Mouse (Mus musculus) heart, embryonic 16.5 days (tissue): ENCODE results near the gene Sh3rf3. TPM values are rescaled to one million over a fixed set of nuclear protein-coding genes. Genes with fewer than 3 reads are reported as not detected.

Experiments used
- ATAC-seq: fragments of 200-750 bp; cut with Nextera tagmentation; replicated peaks from 2 replicates; pipeline ENCODE4 v1.8.0; 2017; ENCODE audit warnings: moderate number of reproducible peaks; ENCODE audit not compliant: insufficient read depth, low FRiP score; ENCODE audit errors: extremely low read depth
- H3K27ac ChIP-seq: fragments of 300-500 bp; sonication (generic); 2 replicates; pipeline ENCODE4 v1.5.1; 2014; ENCODE audit warnings: mild to moderate bottlenecking, low read length, control low read depth, moderate library complexity
- H3K27me3 ChIP-seq: fragments of 300-500 bp; sonication (generic); 2 replicates; pipeline ENCODE4 v1.6.1; 2014; ENCODE audit warnings: low read length, mixed read lengths; ENCODE audit not compliant: control insufficient read depth, insufficient read depth
- H3K36me3 ChIP-seq: fragments of 300-500 bp; sonication (generic); 2 replicates; pipeline ENCODE4 v1.6.1; 2014; ENCODE audit not compliant: control insufficient read depth, insufficient read depth
- H3K4me1 ChIP-seq: fragments of 300-500 bp; sonication (generic); 2 replicates; pipeline ENCODE4 v1.6.1; 2014; ENCODE audit warnings: low read length, mixed read lengths; ENCODE audit not compliant: control insufficient read depth, insufficient read depth
- H3K4me2 ChIP-seq: fragments of 300-500 bp; sonication (generic); 2 replicates; pipeline ENCODE4 v1.6.1; 2014; ENCODE audit warnings: low read depth, mild to moderate bottlenecking, control low read depth, low read length
- H3K4me3 ChIP-seq: fragments of 300-500 bp; sonication (generic); 2 replicates; pipeline ENCODE4 v1.5.1; 2014; ENCODE audit warnings: mild to moderate bottlenecking, control low read depth, low read length
- H3K9ac ChIP-seq: fragments of 300-500 bp; sonication (generic); 2 replicates; pipeline ENCODE4 v1.6.1; 2014; ENCODE audit warnings: low read length, control low read depth
- H3K9me3 ChIP-seq: fragments of 300-500 bp; sonication (generic); replicated peaks from 2 replicates; pipeline ENCODE4 v1.6.1; 2016; ENCODE audit warnings: low read length; ENCODE audit not compliant: control insufficient read depth
- WGBS: fragments of 180-500 bp; shearing (Covaris S2); extraction: QIAGEN DNeasy Blood & Tissue Kit; methylation state at CpG from one replicate; pipeline ENCODE4 v1.1.7; 2014; 5-methylcytosine and 5-hydroxymethylcytosine counted together
- microRNA-seq: library from miRNA; unstranded; fragments of <30 nt; microRNA quantifications from one replicate; pipeline ENCODE4, GENCODE M21; 2017
- polyA plus RNA-seq: library from polyadenylated mRNA; unstranded; fragments of >200 nt; fragmentation: Nextera tagmentation; extraction: Ambion mirVana; gene quantifications from 2 replicates; pipeline ENCODE4 v1.2.1, GENCODE M21; 2015

Sh3rf3 gene
- polyA plus RNA-seq, 1 experiment from 2014 or later: 0.95 TPM

GRCm38 (mm10) chr10:59162185-59162897 lies 349.2 kb downstream of the Sh3rf3 start:
- Histone ChIP-seq H3K27ac (no peak overlapping the region), H3K4me3 (no peak overlapping the region), H3K27me3 (no peaks in the 10 kb centered on the region), H3K9ac (no peak overlapping the region), H3K4me2 (no peak overlapping the region), H3K4me1 (no peaks in the 10 kb centered on the region), H3K36me3 (no peaks in the 10 kb centered on the region), H3K9me3 (no peaks in the 10 kb centered on the region)
- no peak for ATAC-seq
- 38% methylated on average over 4 of the region's 4 CpGs for WGBS

- Histone ChIP-seq H3K27ac (no peak overlapping the region), H3K9ac (no peak overlapping the region), H3K27me3 (no peaks in the 10 kb centered on the region), H3K36me3 (no peaks in the 10 kb centered on the region), H3K4me2 (no peak overlapping the region), H3K4me1 (no peaks in the 10 kb centered on the region), H3K9me3 (no peaks in the 10 kb centered on the region), H3K4me3 (no peak overlapping the region)
- ATAC-seq: no peak
- 68% methylated on average over 14 of the region's 14 CpGs for WGBS
Observed at GRCm38 (mm10) chr10:59166104-59166944, 353.2 kb downstream of the Sh3rf3 start.

GRCm38 (mm10) chr10:59171042-59171441 lies 357.9 kb downstream of the Sh3rf3 start:
- Histone ChIP-seq H3K4me2 (no peak overlapping the region), H3K4me3 (no peak overlapping the region), H3K4me1 (no peaks in the 10 kb centered on the region), H3K36me3 (no peaks in the 10 kb centered on the region), H3K27me3 (no peaks in the 10 kb centered on the region), H3K27ac (no peak overlapping the region), H3K9ac (no peak overlapping the region), H3K9me3 (no peaks in the 10 kb centered on the region)
- 72% methylated on average over 3 of the region's 3 CpGs for WGBS
- ATAC-seq: no peak

- no peaks in the 10 kb centered on the region for H3K4me1 ChIP-seq
- no peak overlapping the region for H3K9ac ChIP-seq
- no peak for ATAC-seq
- no peaks in the 10 kb centered on the region for H3K27me3 ChIP-seq
- peaks cover 3% of the 10 kb centered on the region; the same call in 1 of the 2 replicates for H3K36me3 ChIP-seq
- H3K4me3 ChIP-seq: no peak overlapping the region
- H3K27ac ChIP-seq: no peak overlapping the region
- H3K4me2 ChIP-seq: no peak overlapping the region
- H3K9me3 ChIP-seq: no peaks in the 10 kb centered on the region
- 81% methylated on average over 1 of the region's 1 CpGs for WGBS
Observed at GRCm38 (mm10) chr10:59172539-59172938, 359.4 kb downstream of the Sh3rf3 start.

DNA sequence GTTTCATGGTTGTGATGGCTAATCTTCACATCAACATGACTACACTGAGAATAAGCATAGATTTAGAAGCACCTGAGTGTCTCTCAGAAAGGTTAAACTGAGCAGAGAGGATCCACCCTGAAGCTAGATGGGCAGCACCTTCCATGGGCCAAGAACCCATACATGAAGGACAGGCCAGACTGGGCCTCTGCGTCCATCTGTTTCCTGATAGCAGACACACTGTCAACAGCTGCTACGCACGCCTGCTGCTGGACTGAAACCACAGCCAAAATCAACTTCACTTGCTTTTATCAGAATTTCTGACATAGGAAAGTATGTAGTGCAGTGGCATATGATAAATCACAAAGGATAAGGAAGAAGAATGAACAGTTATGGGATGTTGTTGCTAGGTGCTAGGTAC lies 366.5 kb downstream of the Sh3rf3 start:
- no peaks in the 10 kb centered on the region for H3K27me3 ChIP-seq
- H3K9me3 ChIP-seq: no peaks in the 10 kb centered on the region
- no peak overlapping the region for H3K9ac ChIP-seq
- no peak overlapping the region for H3K4me2 ChIP-seq
- peaks cover 5% of the 10 kb centered on the region; the same call in 1 of the 2 replicates for H3K36me3 ChIP-seq
- no peaks in the 10 kb centered on the region for H3K4me1 ChIP-seq
- WGBS: 28% methylated on average over 3 of the region's 3 CpGs
- H3K4me3 ChIP-seq: no peak overlapping the region
- H3K27ac ChIP-seq: no peak overlapping the region
- ATAC-seq: no peak

DNA sequence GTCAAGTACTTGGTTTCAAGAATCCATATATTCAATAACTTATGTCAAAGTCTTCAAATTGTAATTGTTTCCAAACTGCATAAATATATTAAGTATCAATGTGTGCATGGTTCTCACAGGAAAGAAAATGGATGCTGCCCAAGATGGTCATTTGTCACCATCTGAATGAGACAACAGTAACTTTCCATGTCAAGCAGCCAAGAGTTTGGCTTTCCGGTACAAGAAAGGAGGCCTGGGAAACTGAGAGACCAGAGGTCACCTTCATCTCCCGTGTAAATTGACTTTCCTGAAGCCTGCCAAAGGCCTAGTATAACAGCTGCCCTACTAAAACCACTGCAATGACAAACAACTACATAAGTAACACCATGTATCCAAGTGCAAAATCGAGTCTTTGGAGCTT lies 369.1 kb downstream of the Sh3rf3 start:
- no peaks in the 10 kb centered on the region for H3K27me3 ChIP-seq
- no peaks in the 10 kb centered on the region for H3K9me3 ChIP-seq
- H3K4me2 ChIP-seq: no peak overlapping the region
- no peak for ATAC-seq
- 0 out of 2 replicates have a peak, but pooled peaks cover 3% of the 10 kb centered on the region for H3K36me3 ChIP-seq
- H3K27ac ChIP-seq: no peak overlapping the region
- no peaks in the 10 kb centered on the region for H3K4me1 ChIP-seq
- WGBS: 65% methylated on average over 3 of the region's 3 CpGs
- H3K4me3 ChIP-seq: no peak overlapping the region
- H3K9ac ChIP-seq: no peak overlapping the region

Small RNAs within 50 kb of the gene (microRNA-seq; reads per million reads assigned to microRNA genes)
- not detected for gene Gm27672

Other genes starting within 250 kb of the Sh3rf3 start
- 0.16 and 0.21 TPM in 2 replicates for gene Edar, start 137.7 kb upstream of the Sh3rf3 start, polyA plus RNA-seq
- gene Gm17542, start 95.1 kb upstream of the Sh3rf3 start, polyA plus RNA-seq: not detected in 2 replicates